ENCODE assay signal across 19 mouse cellular contexts in the genomic region with DNA sequence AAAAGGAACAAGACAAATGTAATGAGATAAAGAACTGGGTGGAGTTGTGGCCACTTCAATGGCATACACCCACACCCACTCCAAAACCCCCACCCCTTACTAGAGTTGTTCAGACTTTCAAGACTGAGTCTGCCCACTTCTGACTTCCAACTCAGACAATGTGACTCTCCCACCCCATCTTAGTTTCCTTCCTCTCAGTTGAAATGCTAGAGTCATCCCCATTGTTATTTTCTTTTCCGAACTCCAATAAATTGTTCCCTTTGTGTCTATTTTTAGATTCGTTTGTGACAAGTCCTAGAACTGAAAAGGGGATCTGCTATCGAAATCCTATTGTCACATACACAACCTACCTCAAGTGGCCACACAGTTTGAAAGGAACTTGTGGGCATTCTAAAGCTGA.
DNase-seq lines count a peak whose midpoint lies in the region; TF ChIP-seq lines count a peak whose summit lies in the region.
"Had no signal": no experiment of that assay in that cellular context is flagged by ENCODE, and none has a peak within 500 bp of the region (broad histone marks: within the 10 kb centered on the region; RNA-seq: fewer than 3 reads in every experiment).

No protein-coding gene starts in this region.

- no peaks in the 10 kb centered on the region for H3K9me3 ChIP-seq in ES-E14 (ENCODE audit: control insufficient read depth, insufficient read depth, low read depth, low read length)
- H3K9me3 ChIP-seq: embryonic facial prominence, embryonic 13.5 days; embryonic facial prominence, embryonic 15.5 days; forebrain, embryonic 10.5 days; forebrain, embryonic 12.5 days had no signal

- TF ChIP-seq POLR2A in lung, adult 2 months (IDR thresholded peaks at IDR 0.05; ENCODE audit: borderline replicate concordance, extremely low read depth, low read depth, low read length), result no peak

- no peak overlapping the region for H3K4me3 ChIP-seq in lung, adult 2 months (replicated peaks; ENCODE audit: extremely low read depth, low read depth, low read length)
- H3K4me3 ChIP-seq in ES-E14 (ENCODE audit: insufficient read depth in 1 of 2, low read depth in 1 of 2, low read length in 2 of 2, poor library complexity in 1 of 2, severe bottlenecking in 1 of 2), result no peak overlapping the region
- H3K4me3 ChIP-seq: embryonic facial prominence, embryonic 13.5 days; embryonic facial prominence, embryonic 15.5 days; erythroblast, embryonic 14.5 days; forebrain, embryonic 10.5 days; forebrain, embryonic 12.5 days had no signal

- no peak overlapping the region for H3K27ac ChIP-seq in ES-E14 (ENCODE audit: insufficient read depth, low read depth, low read length, poor library complexity, severe bottlenecking)
- H3K27ac ChIP-seq: embryonic facial prominence, embryonic 13.5 days; embryonic facial prominence, embryonic 15.5 days; forebrain, embryonic 10.5 days; forebrain, embryonic 12.5 days had no signal

- in situ Hi-C loops in ES-E14 (cut with MboI; ENCODE audit: low sequenced_read_pairs in 2 of 2, unreplicated experiment in 2 of 2), result no loop called here

- DNase-seq in lung, postnatal 10 days, result peak; percentile 32
- no peak for DNase-seq in lung, adult 2 months
- DNase-seq in ES-E14 (ENCODE audit: low read depth, low spot score) (peak; percentile 25), ZHBTc4 (ENCODE audit: low read depth, low spot score) (peak; percentile 84)
- DNase-seq in right cerebral cortex, postnatal 4 days, result no peak
- no peak for DNase-seq in c-Kit-positive CD71-positive TER-119-positive erythroid progenitor cells, embryonic 14.5 days (ENCODE audit: low spot score)
- DNase-seq: adrenal gland, adult 2 months; adrenal gland, postnatal 10 days; adrenal gland, postnatal 25 days; cerebellum, adult 11-12 months; cerebellum, adult 2 months; cerebellum, adult 9-10 months; cerebellum, postnatal 25 days; embryo, embryonic 11 days had no signal

- H3K4me1 ChIP-seq in lung, adult 2 months (ENCODE audit: control insufficient read depth, insufficient read depth, low read length), result peaks cover 2% of the 10 kb centered on the region; the same call in 1 of the 2 replicates
- no peaks in the 10 kb centered on the region for H3K4me1 ChIP-seq in ES-E14 (ENCODE audit: control insufficient read depth in 2 of 2, insufficient read depth in 2 of 2, low read length in 2 of 2, poor library complexity in 1 of 2)

- H3K36me3 ChIP-seq in ES-E14 (ENCODE audit: control insufficient read depth, insufficient read depth, low read length, poor library complexity, severe bottlenecking), result no peaks in the 10 kb centered on the region
- H3K36me3 ChIP-seq: embryonic facial prominence, embryonic 13.5 days; embryonic facial prominence, embryonic 15.5 days; forebrain, embryonic 10.5 days; forebrain, embryonic 12.5 days had no signal

- no peak for TF ChIP-seq CTCF in lung, adult 2 months (IDR thresholded peaks at IDR 0.05; ENCODE audit: insufficient read depth, low read length)

- 47% methylated on average over 3 of the region's 3 CpGs for WGBS in lung, adult 2 months

- H3K9ac ChIP-seq in ES-E14 (ENCODE audit: insufficient read depth, low read depth, low read length, poor library complexity, severe bottlenecking), result no peak overlapping the region
- H3K9ac ChIP-seq: embryonic facial prominence, embryonic 13.5 days; embryonic facial prominence, embryonic 15.5 days; forebrain, embryonic 12.5 days had no signal

TF ChIP-seq in ES-E14, 5 proteins besides CTCF, POLR2A, EP300 and RAD21:
- TF ChIP-seq CHD2 (IDR thresholded peaks at IDR 0.05; ENCODE audit: low read depth, low read length), result no peak
- no peak for TF ChIP-seq ZNF384 (IDR thresholded peaks at IDR 0.05; ENCODE audit: low read depth, low read length)
- no peak for TF ChIP-seq HCFC1 (IDR thresholded peaks at IDR 0.05; ENCODE audit: borderline replicate concordance, insufficient read depth, low read length)
- TF ChIP-seq MAFK (IDR thresholded peaks at IDR 0.05; ENCODE audit: insufficient read depth, low read depth, low read length), result no peak
- no peak for TF ChIP-seq ZC3H11A (IDR thresholded peaks at IDR 0.05; ENCODE audit: borderline replicate concordance, low read depth, low read length)

Comparison
In these comparisons a context has a peak if more than half of its experiments do, and no peak if none do; other contexts are left out.
1. DNase-seq: peak in lung, postnatal 10 days (single experiment), ES-E14 (single experiment) and ZHBTc4 (single experiment); none in lung, adult 2 months (single experiment), right cerebral cortex, postnatal 4 days (single experiment) and c-Kit-positive CD71-positive TER-119-positive erythroid progenitor cells, embryonic 14.5 days (single experiment).